Comparison of ENCODE assay signal across 8 mouse cellular contexts in the genomic region with DNA sequence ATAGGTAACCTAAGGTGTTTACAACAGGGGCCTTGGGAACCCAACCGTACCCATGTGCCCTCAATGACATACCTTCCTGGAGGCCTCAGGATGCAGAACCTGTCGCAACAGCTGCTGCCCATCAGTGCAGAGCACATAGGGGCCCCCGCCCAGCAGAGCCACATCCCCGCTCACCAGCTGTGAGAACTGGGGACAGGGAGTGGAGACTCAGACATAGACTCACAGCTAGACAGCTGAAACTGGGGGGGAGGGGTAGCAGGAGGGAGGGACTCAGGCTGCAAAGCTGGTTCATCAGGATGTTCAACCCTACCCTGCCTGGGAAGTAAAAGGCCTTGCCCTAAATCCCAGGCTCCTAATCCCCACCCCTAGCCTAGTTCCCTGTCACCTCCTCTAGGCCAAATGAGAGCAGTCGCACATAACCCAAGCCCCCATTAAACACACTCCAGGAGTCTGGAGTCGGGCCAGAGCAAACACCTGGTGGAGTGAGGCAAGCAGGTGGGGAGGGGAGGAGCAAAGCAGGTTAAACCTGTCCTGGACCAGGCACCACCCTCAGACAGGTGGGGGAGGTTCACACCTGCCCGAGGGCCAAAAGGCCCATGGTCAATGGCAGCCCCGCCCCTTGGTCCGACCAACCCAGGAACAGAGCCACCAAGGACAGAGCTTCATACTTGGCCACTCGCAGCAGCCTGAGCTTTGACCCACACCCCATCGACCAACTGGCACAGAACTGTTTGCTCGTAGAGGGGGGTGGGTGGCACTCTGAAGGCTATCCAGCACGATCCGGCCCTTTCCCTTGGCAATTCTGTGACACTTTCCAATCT. TPM values are rescaled to one million over a fixed set of nuclear protein-coding genes. Genes with fewer than 3 reads are reported as not detected.
DNase-seq lines count a peak whose midpoint lies in the region; ATAC-seq lines count a peak whose summit lies in the region.

No protein-coding gene starts in this region.

- no peaks in the 10 kb centered on the region for H3K9me3 ChIP-seq in heart, embryonic 15.5 days (replicated peaks)
- no peaks in the 10 kb centered on the region for H3K9me3 ChIP-seq in intestine, embryonic 16.5 days (ENCODE audit: control insufficient read depth, low read length)
- H3K9me3 ChIP-seq in liver, embryonic 13.5 days (replicated peaks), result no peaks in the 10 kb centered on the region
- H3K9me3 ChIP-seq in hindbrain, embryonic 16.5 days (ENCODE audit: control insufficient read depth, low read length), result no peaks in the 10 kb centered on the region
- H3K9me3 ChIP-seq in forebrain, embryonic 12.5 days, result no peaks in the 10 kb centered on the region

- intact Hi-C loops in heart, postnatal 25 days (cut with DNase I), result no loop called here

- DNase-seq in heart, postnatal 25 days (ENCODE audit: low spot score), result no peak
- no peak for DNase-seq in liver, embryonic 13.5 days
- DNase-seq in thymus, postnatal 4 days, result peak; percentile 69
- DNase-seq in layer of hippocampus, adult 9-11 months, result no peak

- no peak; the same call in 1 of the 2 replicates for ATAC-seq in heart, embryonic 15.5 days (replicated peaks; ENCODE audit: insufficient number of reproducible peaks, insufficient read depth, low FRiP score, low read depth)
- peak; percentile 78 for ATAC-seq in intestine, embryonic 16.5 days
- ATAC-seq in liver, embryonic 13.5 days (ENCODE audit: low read depth), result peak; percentile 30
- ATAC-seq in hindbrain, embryonic 16.5 days, result no peak
- no peak for ATAC-seq in forebrain, embryonic 12.5 days (ENCODE audit: low FRiP score)

- peaks cover 36% of the 10 kb centered on the region for H3K27me3 ChIP-seq in heart, embryonic 15.5 days
- H3K27me3 ChIP-seq in intestine, embryonic 16.5 days (replicated peaks; ENCODE audit: control insufficient read depth, insufficient read depth, low read length), result peaks cover 13% of the 10 kb centered on the region
- H3K27me3 ChIP-seq in liver, embryonic 13.5 days, result peaks cover 75% of the 10 kb centered on the region
- peaks cover 50% of the 10 kb centered on the region for H3K27me3 ChIP-seq in hindbrain, embryonic 16.5 days (replicated peaks; ENCODE audit: control insufficient read depth, insufficient read depth, low read length)
- peaks cover 70% of the 10 kb centered on the region for H3K27me3 ChIP-seq in forebrain, embryonic 12.5 days

- H3K4me1 ChIP-seq in heart, embryonic 15.5 days (replicated peaks), result peaks cover 27% of the 10 kb centered on the region
- peaks cover 17% of the 10 kb centered on the region for H3K4me1 ChIP-seq in intestine, embryonic 16.5 days (ENCODE audit: control insufficient read depth, insufficient read depth, low read length)
- H3K4me1 ChIP-seq in liver, embryonic 13.5 days (replicated peaks), result peaks cover 58% of the 10 kb centered on the region
- peaks cover 24% of the 10 kb centered on the region for H3K4me1 ChIP-seq in hindbrain, embryonic 16.5 days (ENCODE audit: control insufficient read depth, insufficient read depth, low read depth, low read length)
- H3K4me1 ChIP-seq in forebrain, embryonic 12.5 days, result peaks cover 28% of the 10 kb centered on the region

- no peak overlapping the region; the same call in 1 of the 2 replicates for H3K4me3 ChIP-seq in heart, embryonic 15.5 days
- peak overlapping the region; percentile 65 for H3K4me3 ChIP-seq in intestine, embryonic 16.5 days (ENCODE audit: low read length)
- peak overlapping the region; percentile 61 for H3K4me3 ChIP-seq in liver, embryonic 13.5 days (replicated peaks)
- no peak overlapping the region for H3K4me3 ChIP-seq in hindbrain, embryonic 16.5 days (ENCODE audit: low read length)
- H3K4me3 ChIP-seq in forebrain, embryonic 12.5 days (replicated peaks), result no peak overlapping the region

- H3K27ac ChIP-seq in heart, embryonic 15.5 days, result no peak overlapping the region
- H3K27ac ChIP-seq in intestine, embryonic 16.5 days (ENCODE audit: low read length), result peak overlapping the region; percentile 77
- peak overlapping the region; percentile 74 for H3K27ac ChIP-seq in liver, embryonic 13.5 days
- H3K27ac ChIP-seq in hindbrain, embryonic 16.5 days (ENCODE audit: low read depth, low read length), result no peak overlapping the region
- no peak overlapping the region for H3K27ac ChIP-seq in forebrain, embryonic 12.5 days

- H3K4me2 ChIP-seq in heart, embryonic 15.5 days, result peak overlapping the region; percentile 7; the same call in 1 of the 2 replicates
- peak overlapping the region; percentile 93 for H3K4me2 ChIP-seq in intestine, embryonic 16.5 days (ENCODE audit: low read depth, low read length)
- peak overlapping the region; percentile 71 for H3K4me2 ChIP-seq in liver, embryonic 13.5 days
- H3K4me2 ChIP-seq in hindbrain, embryonic 16.5 days (ENCODE audit: low read length), result no peak overlapping the region
- H3K4me2 ChIP-seq in forebrain, embryonic 12.5 days, result no peak overlapping the region

- peaks cover 12% of the 10 kb centered on the region for H3K36me3 ChIP-seq in heart, embryonic 15.5 days
- H3K36me3 ChIP-seq in intestine, embryonic 16.5 days (ENCODE audit: control insufficient read depth, insufficient read depth, low read length), result peaks cover 2% of the 10 kb centered on the region; the same call in 1 of the 2 replicates
- peaks cover 33% of the 10 kb centered on the region for H3K36me3 ChIP-seq in liver, embryonic 13.5 days
- 0 out of 2 replicates have a peak, but pooled peaks cover 3% of the 10 kb centered on the region for H3K36me3 ChIP-seq in hindbrain, embryonic 16.5 days (ENCODE audit: control insufficient read depth, insufficient read depth, low read length)
- peaks cover 25% of the 10 kb centered on the region for H3K36me3 ChIP-seq in forebrain, embryonic 12.5 days (replicated peaks)

- whole genome bisulfite sequencing in heart, embryonic 15.5 days, result 29% methylated on average over 14 of the region's 14 CpGs
- WGBS in intestine, embryonic 16.5 days, result 10% methylated on average over 14 of the region's 14 CpGs
- WGBS in liver, embryonic 13.5 days (ENCODE audit: insufficient replicate concordance), result 28% methylated on average over 14 of the region's 14 CpGs
- 32% methylated on average over 14 of the region's 14 CpGs for WGBS in hindbrain, embryonic 16.5 days
- 25% methylated on average over 14 of the region's 14 CpGs for WGBS in forebrain, embryonic 12.5 days

- H3K9ac ChIP-seq in heart, embryonic 15.5 days, result no peak overlapping the region
- peak overlapping the region; percentile 82 for H3K9ac ChIP-seq in intestine, embryonic 16.5 days (ENCODE audit: low read depth, low read length)
- no peak overlapping the region for H3K9ac ChIP-seq in liver, embryonic 13.5 days
- no peak overlapping the region for H3K9ac ChIP-seq in hindbrain, embryonic 16.5 days (ENCODE audit: low read depth, low read length)
- no peak overlapping the region for H3K9ac ChIP-seq in forebrain, embryonic 12.5 days

RNA-seq across cellular contexts. Expression of a gene that starts 1.8 kb away (rescaled TPM):
- 1.5 and 6.1 TPM in 2 replicates for polyA plus RNA-seq in heart, embryonic 15.5 days (2015; fragmentation: Nextera tagmentation; extraction: Ambion mirVana)
- under 1 TPM; 0.53 to 0.60 TPM for total RNA-seq in heart, postnatal 25 days (2021)
- polyA plus RNA-seq in intestine, embryonic 16.5 days (2015; fragmentation: Nextera tagmentation; extraction: Ambion mirVana), result 35.7 and 38.9 TPM in 2 replicates
- 6.2 and 7.7 TPM in 2 replicates for polyA plus RNA-seq in liver, embryonic 13.5 days (2015; fragmentation: Nextera tagmentation; extraction: Ambion mirVana)
- polyA plus RNA-seq in hindbrain, embryonic 16.5 days (2015; fragmentation: Nextera tagmentation; extraction: Ambion mirVana), result 0.18 and 0.27 TPM in 2 replicates
- 1.9 TPM in 2 replicates for polyA plus RNA-seq in forebrain, embryonic 12.5 days (2016; fragmentation: Nextera tagmentation; extraction: Ambion mirVana)

RNA-seq across cellular contexts. Expression of a gene that starts 15.2 kb away (rescaled TPM):
- 7.0 and 9.4 TPM in 2 replicates for polyA plus RNA-seq in heart, embryonic 15.5 days (2015; fragmentation: Nextera tagmentation; extraction: Ambion mirVana)
- total RNA-seq in heart, postnatal 25 days (2021), result 1 to 10 TPM; 7.8 to 8.7 TPM
- polyA plus RNA-seq in intestine, embryonic 16.5 days (2015; fragmentation: Nextera tagmentation; extraction: Ambion mirVana), result 10.1 and 10.7 TPM in 2 replicates
- 6.9 and 8.3 TPM in 2 replicates for polyA plus RNA-seq in liver, embryonic 13.5 days (2015; fragmentation: Nextera tagmentation; extraction: Ambion mirVana)
- polyA plus RNA-seq in hindbrain, embryonic 16.5 days (2015; fragmentation: Nextera tagmentation; extraction: Ambion mirVana), result 23.5 and 24.2 TPM in 2 replicates
- 13.8 and 15.8 TPM in 2 replicates for polyA plus RNA-seq in forebrain, embryonic 12.5 days (2016; fragmentation: Nextera tagmentation; extraction: Ambion mirVana)

RNA-seq across cellular contexts. Expression of a gene that starts 33.7 kb away (rescaled TPM):
- 29.6 and 33.3 TPM in 2 replicates for polyA plus RNA-seq in heart, embryonic 15.5 days (2015; fragmentation: Nextera tagmentation; extraction: Ambion mirVana)
- 10 to 100 TPM; 12.0 to 12.2 TPM for total RNA-seq in heart, postnatal 25 days (2021)
- 24.5 and 24.6 TPM in 2 replicates for polyA plus RNA-seq in intestine, embryonic 16.5 days (2015; fragmentation: Nextera tagmentation; extraction: Ambion mirVana)
- 10.5 and 14.0 TPM in 2 replicates for polyA plus RNA-seq in liver, embryonic 13.5 days (2015; fragmentation: Nextera tagmentation; extraction: Ambion mirVana)
- 35.7 and 47.9 TPM in 2 replicates for polyA plus RNA-seq in hindbrain, embryonic 16.5 days (2015; fragmentation: Nextera tagmentation; extraction: Ambion mirVana)
- 72.9 and 79.8 TPM in 2 replicates for polyA plus RNA-seq in forebrain, embryonic 12.5 days (2016; fragmentation: Nextera tagmentation; extraction: Ambion mirVana)

Comparison
In these comparisons a context has a peak if more than half of its experiments do, and no peak if none do; other contexts are left out.
1. ATAC-seq: peak in intestine, embryonic 16.5 days (single experiment) and liver, embryonic 13.5 days (single experiment); none in heart, embryonic 15.5 days (single experiment), hindbrain, embryonic 16.5 days (single experiment) and forebrain, embryonic 12.5 days (single experiment).
2. H3K27ac ChIP-seq: peak in intestine, embryonic 16.5 days (single experiment) and liver, embryonic 13.5 days (single experiment); none in heart, embryonic 15.5 days (single experiment), hindbrain, embryonic 16.5 days (single experiment) and forebrain, embryonic 12.5 days (single experiment).
3. H3K4me2 ChIP-seq: peak in heart, embryonic 15.5 days (single experiment), intestine, embryonic 16.5 days (single experiment) and liver, embryonic 13.5 days (single experiment); none in hindbrain, embryonic 16.5 days (single experiment) and forebrain, embryonic 12.5 days (single experiment).
4. H3K4me3 ChIP-seq: peak in intestine, embryonic 16.5 days (single experiment) and liver, embryonic 13.5 days (single experiment); none in heart, embryonic 15.5 days (single experiment), hindbrain, embryonic 16.5 days (single experiment) and forebrain, embryonic 12.5 days (single experiment).